Mouse (Mus musculus): ENCODE measurements around the gene Atf2. TPM values are rescaled to one million over a fixed set of nuclear protein-coding genes. Genes with fewer than 3 reads are reported as not detected.
A peak's percentile ranks its signal among the peaks of the same experiment; 100 is the strongest.
"Not testable (repeated sequence)": the region's sequence is repeated elsewhere in the genome, so short reads cannot be mapped to it uniquely, and the experiment has no call there.

The Atf2 gene
- polyA plus RNA-seq (2017; shearing (Covaris generic)), result 10 to 100 TPM; 54.2 to 54.4 TPM

- ATAC-seq, result peak; percentile 91
Measured at GRCm38 (mm10) chr2:73892464-73893296, at the start of gene Atf2. Atf2 (minus strand) TSS chr2:73892639.

DNA sequence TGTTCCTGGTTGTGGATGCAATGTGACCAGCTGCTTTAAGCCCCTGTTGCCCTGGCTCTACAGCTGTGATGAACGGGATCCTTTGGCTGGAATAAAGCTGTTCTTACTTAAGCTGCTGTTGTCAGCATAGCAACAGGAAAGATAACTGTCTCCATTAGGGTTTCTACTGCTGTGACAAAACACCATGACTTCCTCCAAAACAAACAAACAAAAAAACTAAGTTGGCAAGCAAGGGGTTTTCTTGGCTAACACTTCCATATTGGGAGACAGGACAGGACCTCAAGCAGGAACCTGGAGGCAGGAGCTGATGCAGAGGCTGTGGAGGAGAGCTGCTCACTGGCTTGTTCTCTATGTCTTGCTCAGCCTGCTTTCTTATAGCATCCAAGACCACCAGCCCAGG is 48.8 kb upstream of the Atf2 start:
- ATAC-seq, result no peak

- no peak for ATAC-seq
Measured at GRCm38 (mm10) chr2:73940471-73940870, 48.0 kb upstream of the Atf2 start.

- no peak for ATAC-seq
Measured at GRCm38 (mm10) chr2:73938896-73939295, 46.5 kb upstream of the Atf2 start.

GRCm38 (mm10) chr2:73932676-73933313 is 40.4 kb upstream of the Atf2 start:
- no peak for ATAC-seq

DNA sequence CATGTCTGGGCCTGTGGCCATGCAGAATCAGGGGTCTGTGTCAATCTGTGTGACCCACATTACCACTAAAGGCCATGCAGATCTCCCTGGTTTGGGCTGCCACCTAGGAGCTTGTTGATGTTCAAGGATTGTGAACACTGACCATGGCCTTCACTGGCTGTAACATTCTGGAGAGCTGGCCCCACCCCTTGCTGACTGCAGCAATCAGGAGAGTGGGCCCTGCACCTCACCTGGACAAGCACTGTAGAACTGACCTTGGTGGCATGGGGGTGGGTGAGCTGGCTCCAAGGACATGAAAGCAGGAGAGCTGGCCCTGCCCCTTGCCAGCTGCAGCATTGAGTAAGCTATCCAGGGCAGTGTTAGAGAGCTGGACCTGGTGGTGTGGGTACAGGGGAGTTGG is 35.3 kb upstream of the Atf2 start:
- ATAC-seq, result no peak

- ATAC-seq, result no peak
Measured at GRCm38 (mm10) chr2:73925539-73925938, 33.1 kb upstream of the Atf2 start.

GRCm38 (mm10) chr2:73925089-73925488 is 32.6 kb upstream of the Atf2 start:
- no peak for ATAC-seq

DNA sequence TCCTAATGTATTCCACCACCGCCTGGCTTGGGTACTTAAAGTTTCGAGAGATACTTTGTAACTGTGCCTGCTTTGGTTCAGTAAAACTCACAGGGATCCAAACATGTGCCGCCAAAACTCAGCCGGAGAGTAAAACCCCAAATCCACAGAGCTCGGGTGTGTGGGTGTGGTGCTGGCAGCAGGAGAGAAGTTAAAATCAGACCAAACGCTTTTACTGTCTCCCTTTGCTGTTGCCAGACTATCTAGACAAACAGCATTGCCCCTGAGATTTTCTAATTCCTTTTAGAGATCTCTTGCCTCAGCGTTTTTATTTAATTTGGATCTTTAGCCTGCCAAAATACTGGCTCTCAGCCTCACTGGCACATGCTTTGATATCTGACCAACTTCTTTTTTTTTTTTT is 27.2 kb upstream of the Atf2 start:
- ATAC-seq, result no peak

- ATAC-seq, result no peak
Measured at GRCm38 (mm10) chr2:73912264-73912663, 19.8 kb upstream of the Atf2 start.

DNA sequence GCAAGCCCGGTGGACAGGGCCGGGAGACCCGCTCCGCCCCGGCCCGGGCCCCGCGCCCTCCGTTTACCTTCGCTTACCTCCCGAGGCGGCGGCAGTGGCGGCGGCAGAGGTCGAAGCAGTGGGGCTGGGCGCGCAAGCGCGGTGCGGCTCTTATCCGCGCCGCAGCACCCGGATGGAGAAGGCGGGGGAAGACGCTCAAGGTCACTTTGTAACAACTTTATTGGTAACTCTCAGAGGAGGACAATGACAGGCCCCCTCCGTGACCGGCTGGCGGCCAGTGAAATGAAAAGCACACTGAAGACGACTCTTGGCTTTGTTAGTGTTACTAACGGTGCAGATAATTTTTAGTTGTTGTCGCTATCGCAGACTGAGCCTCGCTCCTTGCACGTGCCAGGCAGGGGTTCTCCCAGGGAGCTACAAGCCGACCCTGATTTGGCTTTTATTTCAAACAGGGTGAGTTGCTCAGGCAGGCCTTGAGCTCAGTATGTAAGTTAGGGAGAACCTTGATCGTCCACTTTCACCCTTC is 18.8 kb upstream of the Atf2 start, which contains the start of gene Atp5g3:
Gene Atp5g3, minus strand, starts transcription at position 152 of the 526 bp plus-strand sequence.
- ATAC-seq, result peak; percentile 86

GRCm38 (mm10) chr2:73910571-73911174 is 18.2 kb upstream of the Atf2 start:
- peak; percentile 27 for ATAC-seq

- ATAC-seq, result no peak
Measured at GRCm38 (mm10) chr2:73909116-73909515, 16.7 kb upstream of the Atf2 start.

- ATAC-seq, result not testable (repeated sequence)
Measured at GRCm38 (mm10) chr2:73904679-73905078, 12.2 kb upstream of the Atf2 start.

DNA sequence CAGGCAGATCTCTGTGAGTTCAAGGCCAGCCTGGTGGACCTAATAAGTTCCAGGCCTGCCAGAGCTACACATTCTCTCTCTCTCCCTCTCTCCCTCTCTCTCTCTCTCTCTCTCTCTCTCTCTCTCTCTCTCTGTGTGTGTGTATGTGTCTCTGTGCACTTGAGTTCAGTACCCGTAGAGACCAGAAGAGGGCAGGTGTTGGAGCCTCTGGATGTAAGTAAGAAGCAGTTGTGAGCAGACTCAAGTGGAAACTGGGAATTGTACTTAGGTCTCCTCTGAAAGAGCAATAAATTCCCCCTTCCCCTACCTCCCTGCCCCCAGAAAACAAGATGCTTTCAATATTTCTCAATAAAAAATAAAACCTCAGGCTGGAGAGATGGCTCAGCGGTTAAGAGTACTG is 11.1 kb upstream of the Atf2 start:
- ATAC-seq, result no peak

- ATAC-seq, result not testable (repeated sequence)
Measured at GRCm38 (mm10) chr2:73902328-73902727, 9.9 kb upstream of the Atf2 start.

GRCm38 (mm10) chr2:73901169-73901568 is 8.7 kb upstream of the Atf2 start:
- no peak for ATAC-seq

DNA sequence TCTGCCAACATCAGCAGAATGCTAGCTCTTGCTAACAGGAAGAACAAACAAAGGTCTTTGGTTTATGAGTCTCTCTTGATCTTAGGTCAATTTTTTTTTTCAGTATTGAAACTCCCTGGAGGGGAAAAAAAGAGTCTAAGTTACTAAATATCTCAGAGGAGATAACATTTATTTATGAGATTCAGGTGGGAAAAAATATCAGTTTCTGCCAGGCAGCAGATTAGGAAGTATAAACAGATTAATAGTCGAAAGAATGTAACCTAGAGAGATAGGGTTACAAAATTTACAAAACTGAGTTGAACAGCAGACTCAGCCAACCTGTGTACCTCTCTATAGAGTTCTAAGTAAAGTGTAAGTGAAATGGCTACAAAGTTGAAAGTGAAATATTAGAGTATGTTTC is 7.9 kb upstream of the Atf2 start:
- ATAC-seq, result no peak

DNA sequence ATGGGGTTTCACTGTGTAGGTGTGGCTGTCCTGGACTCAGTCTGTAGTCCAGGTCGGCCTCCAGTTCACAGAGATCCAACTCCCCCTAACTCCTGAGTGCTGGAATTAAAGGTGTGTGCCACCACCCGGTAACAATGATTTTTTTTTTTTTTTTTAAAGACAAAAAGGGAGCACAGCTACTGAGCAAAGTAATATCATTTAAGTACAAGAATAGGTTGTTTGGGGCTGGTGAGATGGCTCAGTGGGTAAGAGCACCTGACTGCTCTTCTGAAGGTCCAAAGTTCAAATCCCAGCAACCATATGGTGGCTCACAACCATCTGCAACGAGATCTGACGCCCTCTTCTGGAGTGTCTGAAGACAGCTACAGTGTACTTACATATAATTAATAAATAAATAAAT is 4.5 kb upstream of the Atf2 start:
- ATAC-seq, result not testable (repeated sequence)

GRCm38 (mm10) chr2:73893473-73894270 is 1.2 kb upstream of the Atf2 start:
- no peak for ATAC-seq

GRCm38 (mm10) chr2:73891701-73892463 is 557 bp downstream of the Atf2 start:
- ATAC-seq, result no peak

DNA sequence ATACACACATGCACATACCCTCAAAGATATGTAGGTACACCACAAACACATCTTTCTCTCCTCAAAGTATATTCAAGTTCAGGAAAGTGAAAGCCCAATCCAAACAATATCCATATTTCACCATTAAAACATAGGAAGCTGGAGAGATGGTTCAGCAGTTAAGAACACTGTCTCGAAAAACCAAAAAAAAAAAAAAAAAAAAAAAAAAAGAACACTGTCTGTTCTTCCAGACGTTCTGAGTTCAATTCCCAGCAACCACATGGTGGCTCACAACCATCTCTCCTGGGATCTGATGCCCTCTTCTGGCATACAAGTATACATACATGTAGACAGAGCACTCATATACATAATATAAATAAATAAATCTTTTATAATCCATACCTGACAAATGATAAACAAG is 6.4 kb downstream of the Atf2 start:
- ATAC-seq, result no peak
